Mouse (Mus musculus) kidney, embryonic 16.5 days (tissue): ENCODE results near the gene Poc1a. TPM values are rescaled to one million over a fixed set of nuclear protein-coding genes. Genes with fewer than 3 reads are reported as not detected.
A peak's percentile ranks its signal among the peaks of the same experiment; 100 is the strongest.

Experiments used
- ATAC-seq: fragments of 200-750 bp; cut with Nextera tagmentation; 2 replicates; pipeline ENCODE4 v1.8.0; 2017; ENCODE audit warnings: moderate TSS enrichment; ENCODE audit not compliant: low FRiP score, low TSS enrichment
- H3K27ac ChIP-seq: fragments of 300-500 bp; sonication (generic); 2 replicates; pipeline ENCODE4 v1.5.1; 2014; ENCODE audit warnings: low read length
- H3K27me3 ChIP-seq: fragments of 300-500 bp; sonication (generic); 2 replicates; pipeline ENCODE4 v1.6.1; 2014; ENCODE audit warnings: low read length, control low read depth, mixed read lengths; ENCODE audit not compliant: insufficient read depth
- H3K36me3 ChIP-seq: fragments of 300-500 bp; sonication (generic); 2 replicates; pipeline ENCODE4 v1.6.1; 2014; ENCODE audit warnings: low read length, control low read depth, mixed read lengths; ENCODE audit not compliant: insufficient read depth
- H3K4me1 ChIP-seq: fragments of 300-500 bp; sonication (generic); 2 replicates; pipeline ENCODE4 v1.6.1; 2014; ENCODE audit warnings: low read length, control low read depth, mixed read lengths; ENCODE audit not compliant: insufficient read depth
- H3K4me2 ChIP-seq: fragments of 300-500 bp; sonication (generic); replicated peaks from 2 replicates; pipeline ENCODE4 v1.6.1; 2014; ENCODE audit warnings: low read depth, low read length
- H3K4me3 ChIP-seq: fragments of 300-500 bp; sonication (generic); 2 replicates; pipeline ENCODE4 v1.5.1; 2014; ENCODE audit warnings: mild to moderate bottlenecking, low read length
- H3K9ac ChIP-seq: fragments of 300-500 bp; sonication (generic); replicated peaks from 2 replicates; pipeline ENCODE4 v1.6.1; 2014; ENCODE audit warnings: low read length
- H3K9me3 ChIP-seq: fragments of 300-500 bp; sonication (generic); 2 replicates; pipeline ENCODE4 v1.6.1; 2016; ENCODE audit warnings: low read length, control low read depth
- whole genome bisulfite sequencing: fragments of 180-500 bp; shearing (Covaris S2); extraction: QIAGEN DNeasy Blood & Tissue Kit; methylation state at CpG from one replicate; pipeline ENCODE4 v1.1.7; 2014; 5-methylcytosine and 5-hydroxymethylcytosine counted together
- polyA plus RNA-seq: library from polyadenylated mRNA; unstranded; fragments of >200 nt; fragmentation: Nextera tagmentation; extraction: Ambion mirVana; gene quantifications from 2 replicates; pipeline ENCODE4 v1.2.1, GENCODE M21; 2015

The Poc1a gene
- polyA plus RNA-seq, 1 experiment from 2014 or later: 29.2 TPM

DNA sequence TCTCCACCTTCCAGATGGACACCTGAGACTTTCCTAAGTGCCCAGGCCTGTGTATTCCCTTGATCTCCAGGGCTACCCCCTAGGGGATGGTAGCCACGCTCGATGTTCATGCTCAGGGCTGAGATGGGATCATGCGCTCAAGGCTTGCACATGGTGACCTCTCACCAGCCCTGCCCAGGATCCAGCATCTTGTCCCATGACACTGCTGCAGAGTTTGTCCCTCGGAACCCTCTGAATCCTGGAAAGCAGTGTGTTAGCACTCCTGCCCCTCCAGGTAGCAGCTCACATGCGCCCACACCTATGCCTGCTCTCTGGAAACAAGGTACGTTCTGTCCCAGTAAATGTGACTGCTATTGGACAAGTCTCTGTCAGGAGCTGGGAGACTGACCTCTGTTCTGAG lies 73.9 kb downstream of the Poc1a start:
- H3K27ac ChIP-seq: no peak overlapping the region
- H3K27me3 ChIP-seq: no peaks in the 10 kb centered on the region
- peaks cover 28% of the 10 kb centered on the region for H3K4me1 ChIP-seq
- H3K36me3 ChIP-seq: no peaks in the 10 kb centered on the region
- H3K9me3 ChIP-seq: no peaks in the 10 kb centered on the region
- no peak overlapping the region for H3K9ac ChIP-seq
- WGBS: 88% methylated on average over 6 of the region's 6 CpGs
- H3K4me3 ChIP-seq: no peak overlapping the region
- no peak for ATAC-seq
- no peak overlapping the region for H3K4me2 ChIP-seq

DNA sequence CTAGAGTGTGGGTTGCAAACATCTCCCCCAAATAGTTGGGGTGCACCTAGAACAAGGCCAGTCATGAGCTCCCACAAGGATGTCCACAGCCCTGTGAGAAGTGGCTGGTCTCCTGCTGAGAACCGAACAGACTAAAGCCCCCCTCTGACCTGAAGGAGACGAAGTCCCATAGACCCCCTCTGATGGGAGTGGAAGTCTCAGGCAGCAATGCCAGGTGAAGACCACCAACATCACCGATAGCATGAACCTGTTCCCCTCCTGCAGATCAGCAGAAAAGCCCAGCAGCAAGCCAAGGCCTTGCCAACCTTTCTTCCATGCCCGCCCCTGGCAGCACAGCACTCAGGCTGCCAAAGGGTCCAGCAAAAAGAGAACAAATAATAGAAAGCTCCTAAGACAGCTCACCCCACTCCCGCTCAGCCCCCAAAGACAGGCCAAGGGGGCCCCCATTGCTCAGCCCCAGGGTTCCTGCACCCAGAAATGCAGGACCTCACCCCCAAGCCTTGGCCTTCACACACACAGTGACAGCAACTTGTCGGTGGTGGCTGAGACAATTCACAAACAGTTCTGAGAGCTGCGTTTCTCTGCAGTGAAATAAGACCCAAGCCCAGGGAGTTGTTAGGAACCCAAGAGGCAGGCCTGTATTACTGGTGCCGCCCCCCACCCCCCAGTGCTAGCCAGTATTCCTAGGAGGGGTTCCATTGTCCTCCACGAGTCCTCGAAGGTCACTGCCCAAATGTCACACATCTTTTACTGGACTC lies 74.5 kb downstream of the Poc1a start:
- no peak overlapping the region for H3K9ac ChIP-seq
- H3K4me2 ChIP-seq: no peak overlapping the region
- H3K27me3 ChIP-seq: no peaks in the 10 kb centered on the region
- peaks cover 28% of the 10 kb centered on the region for H3K4me1 ChIP-seq
- peak overlapping the region; percentile 74; the same call in 1 of the 2 replicates for H3K27ac ChIP-seq
- ATAC-seq: no peak
- H3K4me3 ChIP-seq: no peak overlapping the region
- H3K9me3 ChIP-seq: no peaks in the 10 kb centered on the region
- no peaks in the 10 kb centered on the region for H3K36me3 ChIP-seq
- WGBS: 63% methylated on average over 10 of the region's 10 CpGs

DNA sequence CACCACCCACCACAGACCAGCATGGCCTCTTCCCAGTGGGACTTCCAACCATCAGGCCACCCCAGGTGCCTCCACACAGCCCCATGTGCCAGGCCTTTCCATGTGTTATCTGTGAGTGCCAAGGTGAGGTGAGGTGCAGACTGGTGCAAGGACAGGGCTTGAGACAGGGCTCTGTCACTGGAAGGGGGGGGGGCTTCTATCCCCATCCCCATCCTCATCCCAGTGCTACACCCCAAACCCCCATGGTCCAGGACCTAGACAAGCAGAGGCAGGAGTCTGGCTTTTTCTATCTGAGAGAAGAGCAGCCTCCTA lies 75.1 kb downstream of the Poc1a start:
- Histone ChIP-seq H3K9ac (0 out of 2 replicates have a peak overlapping the region, but pooled peaks have one; percentile 4), H3K36me3 (no peaks in the 10 kb centered on the region), H3K4me2 (no peak overlapping the region), H3K27ac (peak overlapping the region; percentile 74), H3K4me1 (peaks cover 28% of the 10 kb centered on the region), H3K27me3 (no peaks in the 10 kb centered on the region), H3K4me3 (no peak overlapping the region), H3K9me3 (no peaks in the 10 kb centered on the region)
- peak; percentile 4; the same call in 1 of the 2 replicates for ATAC-seq

DNA sequence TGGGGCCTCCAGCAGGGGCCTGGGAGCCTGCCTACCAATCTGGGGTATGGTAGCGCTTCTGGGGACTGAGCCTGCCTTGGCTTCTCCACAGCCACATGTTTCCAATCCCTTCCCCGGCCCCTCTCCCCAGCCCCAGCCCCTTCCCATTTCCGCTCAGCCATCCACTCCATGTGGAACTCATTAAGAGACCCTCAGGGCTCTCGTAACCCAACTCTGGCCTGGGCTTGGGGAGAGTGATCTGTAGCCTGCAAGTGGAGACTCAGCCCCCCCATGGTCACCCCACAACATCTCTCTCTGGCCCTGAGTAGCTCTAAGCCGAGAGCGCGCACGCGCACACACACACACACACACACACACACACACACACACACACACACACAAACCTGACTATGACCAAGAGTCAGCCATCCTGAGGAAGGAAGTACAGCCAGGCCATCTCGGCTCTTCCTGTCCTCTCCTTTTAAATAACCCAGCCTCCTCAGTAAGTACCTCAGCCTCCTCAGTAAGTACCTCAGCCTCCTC lies 75.5 kb downstream of the Poc1a start:
- 0 out of 2 replicates have a peak overlapping the region, but pooled peaks have one; percentile 4 for H3K9ac ChIP-seq
- H3K27ac ChIP-seq: peak overlapping the region; percentile 74
- no peaks in the 10 kb centered on the region for H3K9me3 ChIP-seq
- peaks cover 28% of the 10 kb centered on the region for H3K4me1 ChIP-seq
- H3K4me2 ChIP-seq: no peak overlapping the region
- 41% methylated on average over 6 of the region's 10 CpGs for WGBS
- peak; percentile 74 for ATAC-seq
- no peaks in the 10 kb centered on the region for H3K36me3 ChIP-seq
- no peaks in the 10 kb centered on the region for H3K27me3 ChIP-seq
- no peak overlapping the region for H3K4me3 ChIP-seq

DNA sequence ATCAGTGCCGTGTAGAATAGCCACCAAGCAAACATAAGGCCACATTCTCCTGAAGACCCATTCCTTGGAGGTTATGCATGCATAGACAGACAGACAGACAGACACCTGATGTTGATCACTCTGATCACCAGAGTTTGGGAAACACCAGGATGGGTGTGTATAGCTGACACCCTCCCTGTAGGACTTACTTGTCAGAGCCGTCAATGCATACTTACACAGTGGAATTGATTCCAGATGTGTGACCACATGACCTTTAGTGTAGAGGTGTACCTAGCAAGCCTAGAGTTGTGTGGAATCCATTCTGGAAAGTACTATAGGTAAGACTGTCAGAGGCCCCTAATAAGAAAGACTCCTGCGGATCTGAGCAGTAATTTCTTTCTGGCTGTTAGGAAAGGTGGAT lies 76.3 kb downstream of the Poc1a start:
- Histone ChIP-seq H3K9me3 (no peaks in the 10 kb centered on the region), H3K4me2 (no peak overlapping the region), H3K4me1 (peaks cover 25% of the 10 kb centered on the region), H3K36me3 (no peaks in the 10 kb centered on the region), H3K27me3 (no peaks in the 10 kb centered on the region), H3K9ac (no peak overlapping the region), H3K27ac (peak overlapping the region; percentile 74; the same call in 1 of the 2 replicates), H3K4me3 (no peak overlapping the region)
- no peak for ATAC-seq
- 69% methylated on average over 3 of the region's 3 CpGs for WGBS

DNA sequence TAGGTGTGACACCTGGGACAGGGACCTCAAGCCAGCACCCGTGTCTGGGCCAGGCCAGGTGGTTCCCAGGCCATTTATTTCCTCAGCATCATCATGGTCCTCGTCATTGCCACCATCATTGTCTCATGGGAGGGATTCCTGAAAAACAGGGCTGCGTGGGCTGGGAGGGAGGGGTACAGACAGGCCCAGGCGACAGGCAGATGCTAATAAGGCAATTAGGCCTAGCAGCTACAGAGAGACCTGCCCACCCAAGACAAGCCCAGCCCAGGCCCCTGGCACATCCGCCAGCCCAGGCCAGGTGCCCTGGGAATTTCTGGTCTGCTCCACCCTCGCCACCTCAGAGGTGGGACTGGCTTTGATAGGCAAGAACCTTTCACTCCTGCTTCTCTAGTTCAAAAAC lies 78.4 kb downstream of the Poc1a start:
- H3K4me1 ChIP-seq: peaks cover 13% of the 10 kb centered on the region
- no peaks in the 10 kb centered on the region for H3K9me3 ChIP-seq
- 59% methylated on average over 6 of the region's 6 CpGs for WGBS
- H3K36me3 ChIP-seq: no peaks in the 10 kb centered on the region
- no peak for ATAC-seq
- H3K4me3 ChIP-seq: no peak overlapping the region
- no peak overlapping the region for H3K9ac ChIP-seq
- no peak overlapping the region for H3K27ac ChIP-seq
- no peaks in the 10 kb centered on the region for H3K27me3 ChIP-seq
- H3K4me2 ChIP-seq: no peak overlapping the region

DNA sequence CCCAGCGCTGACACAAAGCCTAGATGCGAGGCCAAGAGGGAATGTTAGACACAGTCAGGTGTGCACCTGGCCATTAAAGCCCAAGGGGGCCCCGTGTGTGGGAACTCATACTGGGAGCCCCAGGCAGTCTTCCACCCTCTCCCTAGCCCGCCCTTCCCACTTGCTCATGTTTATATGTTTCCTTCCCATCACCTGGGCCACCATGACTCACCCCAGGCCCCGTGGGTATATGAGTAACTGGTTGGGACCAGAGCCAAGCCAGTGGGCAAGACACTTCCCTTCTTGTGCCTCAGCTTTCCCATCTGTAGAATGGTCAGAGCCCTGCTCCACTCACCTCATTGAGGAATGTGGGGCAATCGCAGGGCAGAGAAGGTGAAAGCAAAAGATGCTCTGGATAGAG lies 80.3 kb downstream of the Poc1a start:
- no peaks in the 10 kb centered on the region for H3K27me3 ChIP-seq
- H3K9ac ChIP-seq: no peak overlapping the region
- no peaks in the 10 kb centered on the region for H3K9me3 ChIP-seq
- H3K36me3 ChIP-seq: no peaks in the 10 kb centered on the region
- H3K4me3 ChIP-seq: no peak overlapping the region
- H3K27ac ChIP-seq: no peak overlapping the region
- H3K4me1 ChIP-seq: peaks cover 4% of the 10 kb centered on the region
- no peak for ATAC-seq
- WGBS: 79% methylated on average over 6 of the region's 6 CpGs
- H3K4me2 ChIP-seq: no peak overlapping the region

DNA sequence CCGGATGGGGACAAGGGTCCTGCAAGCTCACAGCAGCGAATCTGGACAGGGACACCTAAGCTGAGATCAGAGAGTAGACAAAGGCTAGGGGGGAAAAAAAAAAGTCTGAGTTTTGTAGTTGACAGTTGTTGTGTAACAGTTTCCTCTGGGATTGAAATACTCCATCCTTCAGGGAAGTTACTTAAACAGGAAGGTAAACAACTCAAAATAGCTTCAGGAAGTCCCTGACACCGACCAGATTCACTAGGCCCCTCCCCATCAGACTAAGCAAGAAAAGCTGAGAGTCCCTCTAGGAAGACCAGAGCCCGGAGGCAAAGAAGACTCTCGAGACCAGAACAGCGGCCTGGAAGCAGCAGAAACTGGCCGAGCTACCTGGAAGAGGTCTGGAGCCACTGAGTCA lies 84.5 kb downstream of the Poc1a start:
- no peaks in the 10 kb centered on the region for H3K9me3 ChIP-seq
- H3K27ac ChIP-seq: peak overlapping the region; percentile 39
- 74% methylated on average over 7 of the region's 7 CpGs for WGBS
- no peak overlapping the region for H3K4me2 ChIP-seq
- peaks cover 11% of the 10 kb centered on the region for H3K4me1 ChIP-seq
- no peak overlapping the region for H3K4me3 ChIP-seq
- H3K36me3 ChIP-seq: no peaks in the 10 kb centered on the region
- no peak for ATAC-seq
- H3K27me3 ChIP-seq: no peaks in the 10 kb centered on the region
- no peak overlapping the region; the same call in 1 of the 2 replicates for H3K9ac ChIP-seq

DNA sequence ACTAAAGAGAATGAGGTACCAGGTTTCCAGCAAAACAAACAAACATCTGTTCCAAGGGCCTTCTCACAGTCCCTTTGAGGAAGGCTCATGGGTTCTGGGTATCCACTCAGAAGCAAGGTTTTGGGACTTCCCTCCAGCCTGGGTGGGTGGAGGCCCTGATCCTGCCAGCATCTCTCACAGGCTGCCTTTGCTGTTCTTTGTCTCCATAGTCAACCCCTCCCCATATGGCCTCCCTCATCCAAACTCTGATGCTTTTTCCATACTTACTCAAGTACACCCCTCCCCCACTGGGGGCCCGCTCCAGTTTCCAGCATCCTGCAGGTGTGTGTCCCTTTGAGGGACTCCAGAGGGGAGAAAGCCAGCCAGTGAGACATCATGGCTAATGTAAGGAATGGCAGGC lies 85.3 kb downstream of the Poc1a start:
- Histone ChIP-seq H3K9me3 (no peaks in the 10 kb centered on the region), H3K27ac (no peak overlapping the region), H3K4me2 (no peak overlapping the region), H3K4me3 (no peak overlapping the region), H3K36me3 (peaks cover 2% of the 10 kb centered on the region; the same call in 1 of the 2 replicates), H3K27me3 (no peaks in the 10 kb centered on the region), H3K4me1 (peaks cover 20% of the 10 kb centered on the region), H3K9ac (no peak overlapping the region)
- no peak for ATAC-seq
- 73% methylated on average over 1 of the region's 1 CpGs for WGBS

DNA sequence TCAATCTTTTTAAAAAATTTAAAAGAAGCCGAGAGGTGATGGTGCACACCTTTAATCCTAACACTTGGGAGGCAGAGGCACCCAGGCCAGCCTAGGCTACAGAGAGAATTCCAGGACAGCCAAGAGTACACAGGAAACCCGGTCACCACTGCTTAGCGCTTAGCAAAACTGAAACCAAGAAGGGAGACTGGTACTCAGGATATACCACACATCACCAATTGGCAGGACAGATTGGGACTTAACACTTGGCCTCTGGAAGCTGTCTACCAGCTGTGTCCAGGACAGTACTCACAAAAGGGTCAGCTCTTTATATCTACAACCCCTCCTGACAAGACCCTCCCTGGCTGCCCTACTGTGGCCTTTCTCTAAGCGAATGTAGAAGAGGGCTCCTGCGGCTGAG lies 86.1 kb downstream of the Poc1a start:
- Histone ChIP-seq H3K27me3 (no peaks in the 10 kb centered on the region), H3K9ac (peak overlapping the region; percentile 60), H3K4me1 (peaks cover 28% of the 10 kb centered on the region), H3K9me3 (no peaks in the 10 kb centered on the region), H3K4me3 (peak overlapping the region; percentile 76), H3K27ac (peak overlapping the region; percentile 73), H3K4me2 (peak overlapping the region; percentile 97), H3K36me3 (peaks cover 6% of the 10 kb centered on the region; the same call in 1 of the 2 replicates)
- 15% methylated on average over 5 of the region's 5 CpGs for WGBS
- no peak for ATAC-seq
